ENCODE assay signal across 27 mouse cellular contexts in genomic region chr8:65987665-65988064, GRCm38 (mm10).
DNase-seq lines count a peak whose midpoint lies in the region; ATAC-seq and TF ChIP-seq lines count a peak whose summit lies in the region.
"Had no signal": no experiment of that assay in that cellular context is flagged by ENCODE, and none has a peak within 500 bp of the region (broad histone marks: within the 10 kb centered on the region; RNA-seq: fewer than 3 reads in every experiment).

No protein-coding gene starts in this region.

- H3K9ac ChIP-seq in forebrain, postnatal 0 days = no peak overlapping the region
- H3K9ac ChIP-seq: embryonic facial prominence, embryonic 12.5 days; embryonic facial prominence, embryonic 15.5 days; forebrain, embryonic 13.5 days; hindbrain, embryonic 12.5 days; hindbrain, embryonic 15.5 days had no signal

- no peak overlapping the region for H3K4me2 ChIP-seq in forebrain, postnatal 0 days (ENCODE audit: low read depth)
- H3K4me2 ChIP-seq: embryonic facial prominence, embryonic 12.5 days; embryonic facial prominence, embryonic 15.5 days; forebrain, embryonic 13.5 days; heart, embryonic 11.5 days; hindbrain, embryonic 12.5 days; hindbrain, embryonic 15.5 days had no signal

- intact Hi-C loops in left cerebral cortex, adult 2 months (cut with DNase I) = no loop called here

- H3K4me3 ChIP-seq in forebrain, postnatal 0 days (ENCODE audit: low read depth, low read length) = no peak overlapping the region
- no peak overlapping the region for H3K4me3 ChIP-seq in forebrain, embryonic 10.5 days
- H3K4me3 ChIP-seq in layer of hippocampus, adult 2 months = no peak overlapping the region
- no peak overlapping the region for H3K4me3 ChIP-seq in left cerebral cortex, adult 2 months
- H3K4me3 ChIP-seq: embryonic facial prominence, embryonic 12.5 days; embryonic facial prominence, embryonic 15.5 days; forebrain, embryonic 13.5 days; gastrocnemius, adult 2 months; hindbrain, embryonic 12.5 days; hindbrain, embryonic 15.5 days had no signal

- H3K4me1 ChIP-seq in forebrain, postnatal 0 days (ENCODE audit: insufficient read depth) = no peaks in the 10 kb centered on the region
- H3K4me1 ChIP-seq in forebrain, embryonic 10.5 days = no peaks in the 10 kb centered on the region
- H3K4me1 ChIP-seq: embryonic facial prominence, embryonic 12.5 days; embryonic facial prominence, embryonic 15.5 days; forebrain, embryonic 13.5 days; hindbrain, embryonic 12.5 days; hindbrain, embryonic 15.5 days had no signal

- WGBS in forebrain, postnatal 0 days = 62% methylated on average over 1 of the region's 1 CpGs
- WGBS in forebrain, embryonic 10.5 days = 88% methylated on average over 1 of the region's 1 CpGs

- H3K27me3 ChIP-seq in forebrain, postnatal 0 days (ENCODE audit: insufficient read depth, low read length) = no peaks in the 10 kb centered on the region
- H3K27me3 ChIP-seq in forebrain, embryonic 10.5 days (ENCODE audit: poor library complexity, severe bottlenecking) = no peaks in the 10 kb centered on the region
- H3K27me3 ChIP-seq: CH12.LX; embryonic facial prominence, embryonic 12.5 days; embryonic facial prominence, embryonic 15.5 days; forebrain, embryonic 13.5 days; hindbrain, embryonic 12.5 days; hindbrain, embryonic 15.5 days; Patski had no signal

- H3K36me3 ChIP-seq in forebrain, postnatal 0 days (ENCODE audit: insufficient read depth) = no peaks in the 10 kb centered on the region
- no peaks in the 10 kb centered on the region for H3K36me3 ChIP-seq in forebrain, embryonic 10.5 days (replicated peaks)
- H3K36me3 ChIP-seq: embryonic facial prominence, embryonic 12.5 days; embryonic facial prominence, embryonic 15.5 days; G1E; hindbrain, embryonic 12.5 days; hindbrain, embryonic 15.5 days had no signal

- DNase-seq in forebrain, postnatal 0 days = no peak
- DNase-seq in forebrain, embryonic 10.5 days (ENCODE audit: extremely low spot score, low spot score) = no peak
- peak in 1 of 2 experiments; percentile 15 for DNase-seq in layer of hippocampus, adult 2 months (ENCODE audit: low spot score in 2 of 2)
- DNase-seq in layer of hippocampus, postnatal 10 days (ENCODE audit: low spot score in 2 of 2) = no peak
- no peak for DNase-seq in left cerebral cortex, adult 2 months (ENCODE audit: extremely low spot score in 1 of 2, low spot score in 2 of 2)
- no peak for DNase-seq in left cerebral cortex, adult 9 months (ENCODE audit: low spot score in 2 of 2)
- DNase-seq in brain, adult 2 months (ENCODE audit: low read depth, low spot score) = peak; percentile 50
- DNase-seq in thymus, postnatal 14 days = no peak
- DNase-seq: adrenal gland, postnatal 10 days; adrenal gland, postnatal 36 days; B cell, adult 2 months; cerebellum, adult 11 months; cerebellum, adult 2 months; cerebellum, adult 9-11 months; cerebellum, postnatal 25 days; gastrocnemius, adult 2 months; gastrocnemius, postnatal 14 days; heart, adult 11 months had no signal

- TF ChIP-seq CTCF in forebrain, postnatal 0 days (IDR thresholded peaks at IDR 0.05; ENCODE audit: low read depth) = no peak
- TF ChIP-seq CTCF in layer of hippocampus, adult 2 months (conservative IDR thresholded peaks at IDR 0.05) = no peak
- no peak for TF ChIP-seq CTCF in left cerebral cortex, adult 2 months (IDR thresholded peaks at IDR 0.05)

- H3K9me3 ChIP-seq in forebrain, postnatal 0 days (ENCODE audit: low read length) = no peaks in the 10 kb centered on the region
- no peaks in the 10 kb centered on the region for H3K9me3 ChIP-seq in forebrain, embryonic 10.5 days
- H3K9me3 ChIP-seq: embryonic facial prominence, embryonic 12.5 days; embryonic facial prominence, embryonic 15.5 days; forebrain, embryonic 13.5 days; G1E; hindbrain, embryonic 12.5 days; hindbrain, embryonic 15.5 days had no signal

- ATAC-seq in forebrain, postnatal 0 days = peak; percentile 77
- ATAC-seq: forebrain, embryonic 13.5 days; Patski had no signal

- H3K27ac ChIP-seq in forebrain, postnatal 0 days (ENCODE audit: low read depth, low read length) = no peak overlapping the region
- H3K27ac ChIP-seq in forebrain, embryonic 10.5 days = no peak overlapping the region
- H3K27ac ChIP-seq in layer of hippocampus, adult 2 months = peak overlapping the region; percentile 51; the same call in 1 of the 2 replicates
- peak overlapping the region; percentile 28; the same call in 1 of the 2 replicates for H3K27ac ChIP-seq in left cerebral cortex, adult 2 months
- H3K27ac ChIP-seq: embryonic facial prominence, embryonic 12.5 days; embryonic facial prominence, embryonic 15.5 days; forebrain, embryonic 13.5 days; gastrocnemius, adult 2 months; hindbrain, embryonic 12.5 days; hindbrain, embryonic 15.5 days had no signal

Comparison
In these comparisons a context has a peak if more than half of its experiments do, and no peak if none do; other contexts are left out.
1. H3K27ac ChIP-seq: peak in layer of hippocampus, adult 2 months (single experiment) and left cerebral cortex, adult 2 months (single experiment); none in forebrain, postnatal 0 days (single experiment) and forebrain, embryonic 10.5 days (single experiment).